Comparison of ENCODE assay signal across 1 mouse cellular context in the genomic region with DNA sequence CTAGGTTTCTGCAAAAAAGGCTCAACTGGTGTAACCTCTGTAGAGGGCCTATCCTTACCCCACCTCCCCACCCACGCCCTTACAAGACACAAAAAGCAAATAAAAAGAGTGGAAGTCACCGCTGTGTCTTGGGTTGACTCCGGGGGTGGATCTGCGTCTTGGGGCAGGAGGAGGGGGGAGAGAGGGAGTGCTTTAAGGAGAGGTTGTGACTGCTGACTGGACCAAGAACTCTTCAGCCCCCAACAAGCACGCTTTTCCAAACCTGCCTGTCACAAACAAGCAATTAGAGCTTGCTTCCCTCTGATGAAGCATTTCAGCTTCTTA.
TF ChIP-seq lines count a peak whose summit lies in the region.

No protein-coding gene starts in this region.

TF ChIP-seq in MEL, 35 proteins besides CTCF, POLR2A, EP300 and RAD21 (continued from another document):
- TF ChIP-seq USF2 (IDR thresholded peaks at IDR 0.05; ENCODE audit: borderline replicate concordance in 1 of 2, insufficient read depth in 1 of 2, low read depth in 1 of 2, low read length in 2 of 2), result no peak
- no peak for TF ChIP-seq TAL1 (IDR thresholded peaks at IDR 0.05; ENCODE audit: low read length)
- TF ChIP-seq GABPA (IDR thresholded peaks at IDR 0.05; ENCODE audit: low read depth, low read length), result no peak
- TF ChIP-seq TBP (IDR thresholded peaks at IDR 0.05; ENCODE audit: low read depth, low read length), result no peak
- TF ChIP-seq MAZ (IDR thresholded peaks at IDR 0.05; ENCODE audit: low read depth, low read length), result no peak
- no peak for TF ChIP-seq NRF1 (IDR thresholded peaks at IDR 0.05; ENCODE audit: insufficient read depth, low read depth, low read length, poor library complexity, severe bottlenecking)
- no peak for TF ChIP-seq KAT2A (conservative IDR thresholded peaks at IDR 0.05; ENCODE audit: low read depth, low read length)
- no peak for TF ChIP-seq TCF12 (IDR thresholded peaks at IDR 0.05; ENCODE audit: low read depth, low read length)
- no peak for TF ChIP-seq GATA1 (IDR thresholded peaks at IDR 0.05; ENCODE audit: low read depth, low read length)
- TF ChIP-seq ZMIZ1 (IDR thresholded peaks at IDR 0.05; ENCODE audit: low read depth, low read length), result no peak
- TF ChIP-seq ZC3H11A (IDR thresholded peaks at IDR 0.05; ENCODE audit: low read depth, low read length), result no peak
- TF ChIP-seq UBTF (IDR thresholded peaks at IDR 0.05; ENCODE audit: borderline replicate concordance, insufficient read depth, low read depth, low read length), result no peak
- no peak for TF ChIP-seq MEF2A (IDR thresholded peaks at IDR 0.05; ENCODE audit: extremely low read depth, insufficient replicate concordance, low read depth, low read length, poor library complexity, severe bottlenecking)
- no peak for TF ChIP-seq BHLHE40 (IDR thresholded peaks at IDR 0.05; ENCODE audit: borderline replicate concordance, low read depth, low read length)
- no peak for TF ChIP-seq SIN3A (IDR thresholded peaks at IDR 0.05; ENCODE audit: low read length)
- no peak for TF ChIP-seq MXI1 (IDR thresholded peaks at IDR 0.05; ENCODE audit: low read depth, low read length)
- no peak for TF ChIP-seq MYB (IDR thresholded peaks at IDR 0.05; ENCODE audit: low read depth, low read length)
- no peak for TF ChIP-seq USF1 (IDR thresholded peaks at IDR 0.05; ENCODE audit: low read depth, low read length)
